Mouse (Mus musculus) CD4-positive helper T cell, adult 2 months (primary cell): ENCODE data around the gene Stxbp5l.
"Not testable (repeated sequence)": the region's sequence is repeated elsewhere in the genome, so short reads cannot be mapped to it uniquely, and the experiment has no call there.

Experiments used
- DNase-seq: peaks from one replicate; pipeline ENCODE4 v3.0.0-alpha.2; 2012; ENCODE audit warnings: low read depth, missing footprints, low spot score

The Stxbp5l gene

GRCm38 (mm10) chr16:37384821-37385344 is at the start of gene Stxbp5l:
Gene Stxbp5l, minus strand, starts transcription at chr16:37384962.
- DNase-seq: peak; percentile 18

GRCm38 (mm10) chr16:37433418-37434204 is 48.8 kb upstream of the Stxbp5l start:
- DNase-seq: no peak

GRCm38 (mm10) chr16:37425434-37425833 is 40.7 kb upstream of the Stxbp5l start:
- DNase-seq: no peak

- no peak for DNase-seq
These were observed 38.1 kb upstream of the Stxbp5l start for GRCm38 (mm10) chr16:37422874-37423273.

GRCm38 (mm10) chr16:37421851-37422250 is 37.1 kb upstream of the Stxbp5l start:
- DNase-seq: no peak

- no peak for DNase-seq
These were observed 35.8 kb upstream of the Stxbp5l start for GRCm38 (mm10) chr16:37420512-37420911.

- DNase-seq: no peak
These were observed 20.8 kb upstream of the Stxbp5l start for GRCm38 (mm10) chr16:37405536-37405935.

- no peak for DNase-seq
These were observed 20.2 kb upstream of the Stxbp5l start for GRCm38 (mm10) chr16:37404922-37405321.

GRCm38 (mm10) chr16:37389964-37390363 is 5.2 kb upstream of the Stxbp5l start:
- no peak for DNase-seq

GRCm38 (mm10) chr16:37389201-37389905 is 4.6 kb upstream of the Stxbp5l start:
- DNase-seq: no peak

GRCm38 (mm10) chr16:37384369-37384768 is 393 bp downstream of the Stxbp5l start:
- peak; percentile 5 for DNase-seq

- no peak for DNase-seq
These were observed 1.3 kb downstream of the Stxbp5l start for GRCm38 (mm10) chr16:37383426-37383825.

GRCm38 (mm10) chr16:37372716-37373115 is 12.0 kb downstream of the Stxbp5l start:
- DNase-seq: no peak

GRCm38 (mm10) chr16:37367426-37367825 is 17.3 kb downstream of the Stxbp5l start:
- no peak for DNase-seq

GRCm38 (mm10) chr16:37363958-37364357 is 20.8 kb downstream of the Stxbp5l start:
- no peak for DNase-seq

- no peak for DNase-seq
These were observed 29.1 kb downstream of the Stxbp5l start for GRCm38 (mm10) chr16:37355621-37356020.

GRCm38 (mm10) chr16:37347092-37347491 is 37.7 kb downstream of the Stxbp5l start:
- DNase-seq: no peak

- no peak for DNase-seq
These were observed 39.8 kb downstream of the Stxbp5l start for GRCm38 (mm10) chr16:37344960-37345359.

GRCm38 (mm10) chr16:37341446-37341845 is 43.3 kb downstream of the Stxbp5l start:
- not testable (repeated sequence) for DNase-seq

GRCm38 (mm10) chr16:37338177-37338576 is 46.6 kb downstream of the Stxbp5l start:
- no peak for DNase-seq

- DNase-seq: no peak
These were observed 47.2 kb downstream of the Stxbp5l start for GRCm38 (mm10) chr16:37337529-37337928.

GRCm38 (mm10) chr16:37304441-37304840 is 80.3 kb downstream of the Stxbp5l start:
- DNase-seq: no peak

- DNase-seq: no peak
These were observed 92.2 kb downstream of the Stxbp5l start for GRCm38 (mm10) chr16:37292593-37292992.
